Mouse (Mus musculus) heart, adult 18-20 months (tissue): ENCODE measurements at regions not wholly inside any gene's neighbourhood (a gene's known extent, or its start where the extent isn't known, plus 50 kb on each side); places are given as distances from the start of the nearest gene placed in this dataset.

Source experiments
- DNase-seq, 2 experiments: peaks; one replicate each; pipeline ENCODE4 v3.0.0; 2021 to 2022; ENCODE audit warnings: mixed read lengths in 1 of 2

DNA sequence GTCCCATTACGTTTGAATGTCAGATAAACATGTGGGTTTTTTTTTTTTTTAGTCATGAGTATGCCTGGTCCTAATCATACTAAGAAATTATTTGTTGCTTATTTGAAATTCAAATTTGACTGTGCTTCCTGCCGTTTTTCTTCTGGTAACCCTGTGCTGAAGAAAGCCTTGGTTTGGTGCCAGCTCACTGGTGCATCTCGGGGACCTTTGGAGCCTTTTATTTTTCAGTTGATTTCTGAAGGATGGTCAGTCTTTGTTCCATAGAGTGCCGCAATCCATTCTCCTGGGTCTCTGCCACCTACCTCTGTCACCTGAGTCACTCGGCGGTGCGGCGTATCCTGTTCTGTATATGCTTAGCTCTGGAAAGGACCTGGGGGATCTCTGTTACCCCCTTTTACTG is 158.9 kb upstream of the Id4 start:
- DNase-seq: no peak

DNA sequence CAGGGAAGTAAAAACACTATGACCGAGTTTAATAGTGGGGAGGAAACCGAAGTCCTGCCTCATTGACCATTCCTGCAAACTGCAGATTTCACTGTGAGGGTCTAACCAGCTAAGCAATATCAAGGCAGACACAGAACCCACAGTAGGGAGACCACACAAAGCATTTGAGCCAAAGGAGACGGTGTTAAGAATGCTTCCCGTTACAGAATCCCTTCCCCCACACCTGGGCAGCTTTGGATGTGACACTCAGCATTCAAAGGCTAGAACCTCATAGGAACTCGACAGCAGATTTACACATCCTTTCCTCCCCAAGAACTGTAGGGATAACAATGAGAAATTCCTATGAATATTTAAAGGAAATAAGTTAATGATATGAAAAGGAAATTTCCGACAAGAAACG is 158.5 kb upstream of the Id4 start:
- DNase-seq: no peak

DNA sequence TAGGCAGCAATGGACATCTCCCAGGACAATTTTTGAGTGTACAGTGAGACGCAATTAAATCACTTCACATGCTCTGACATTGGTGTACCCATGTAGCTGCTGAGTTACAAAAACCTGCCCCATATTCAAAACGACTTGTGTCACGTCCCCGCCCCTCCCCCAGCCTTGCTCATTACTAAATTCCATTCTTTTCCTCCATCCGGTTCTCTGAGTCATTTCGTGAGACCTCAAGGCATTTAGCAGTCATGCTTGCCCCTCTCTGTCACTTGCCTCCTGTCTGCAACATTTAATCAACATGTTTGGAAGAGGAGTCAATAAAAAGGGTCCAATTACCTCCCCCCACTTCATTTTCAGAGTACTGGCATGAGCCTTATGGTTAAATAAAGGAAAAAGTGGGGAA is 156.3 kb upstream of the Id4 start:
- no peak for DNase-seq

DNA sequence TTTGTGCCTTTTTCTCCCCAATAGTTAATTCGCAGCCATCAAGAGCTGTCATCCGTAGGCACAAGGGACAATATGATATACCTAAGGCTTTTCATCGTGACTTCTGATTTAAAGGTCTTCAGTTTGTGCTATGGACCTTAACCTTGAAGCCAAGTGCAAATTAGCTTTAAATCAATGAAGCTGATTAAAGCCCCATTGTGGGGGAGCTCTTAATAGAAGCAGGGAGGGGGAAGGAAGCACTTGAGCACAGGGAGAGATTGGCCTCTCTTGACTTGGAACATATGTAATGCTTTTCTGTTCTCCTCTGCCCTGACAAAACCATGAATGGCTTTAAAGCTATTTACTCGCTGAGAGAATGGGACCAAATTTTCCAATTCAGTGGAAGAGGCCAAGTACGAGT is 154.1 kb upstream of the Id4 start:
- DNase-seq: no peak

DNA sequence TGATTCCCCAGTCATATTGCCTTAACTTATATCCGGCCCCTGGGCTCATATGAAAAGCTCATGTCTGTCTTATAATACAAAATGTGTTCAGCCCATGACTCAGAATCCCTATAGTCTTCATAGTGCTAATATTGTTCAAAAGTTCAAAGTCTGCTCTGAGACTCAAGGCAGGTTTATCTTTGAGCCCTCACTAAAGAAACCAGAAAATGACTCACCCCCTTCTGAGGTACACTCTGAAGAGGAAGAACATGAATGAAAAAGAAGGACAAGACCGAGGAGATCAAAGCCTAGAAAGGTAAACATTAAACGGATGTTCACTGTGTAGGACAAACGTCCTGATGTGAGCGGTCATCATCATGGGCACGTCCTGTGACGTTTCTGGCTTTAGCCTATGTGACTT is 145.1 kb upstream of the Id4 start:
- no peak for DNase-seq

GRCm38 (mm10) chr13:48126582-48126981 is 134.4 kb upstream of the Id4 start:
- no peak for DNase-seq

DNA sequence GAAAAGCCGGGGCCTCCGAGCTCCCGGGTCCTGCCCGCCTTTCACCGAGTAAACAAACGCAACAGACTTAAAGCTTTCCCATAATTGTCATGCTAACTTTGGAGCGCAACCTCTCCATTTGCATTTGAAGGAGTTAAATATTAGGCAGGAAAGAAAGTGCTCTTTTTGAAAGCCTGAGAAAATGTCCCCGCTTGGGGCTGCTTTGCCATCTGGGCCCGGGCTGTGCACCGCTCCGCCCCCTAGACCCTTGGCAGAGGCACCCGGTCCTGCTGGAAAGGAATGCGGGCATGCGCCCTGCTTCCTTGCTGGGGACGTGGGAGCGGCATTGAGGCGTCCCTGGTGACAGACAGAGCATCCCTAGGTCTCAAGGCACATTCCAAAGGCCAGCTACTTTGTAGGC is 130.3 kb upstream of the Id4 start:
- peak; percentile 54 to 70 for DNase-seq

- no peak for DNase-seq
Measured at GRCm38 (mm10) chr13:48131681-48132080, 129.3 kb upstream of the Id4 start.

- no peak for DNase-seq
Measured at GRCm38 (mm10) chr13:48145976-48146375, 115.1 kb upstream of the Id4 start.

DNA sequence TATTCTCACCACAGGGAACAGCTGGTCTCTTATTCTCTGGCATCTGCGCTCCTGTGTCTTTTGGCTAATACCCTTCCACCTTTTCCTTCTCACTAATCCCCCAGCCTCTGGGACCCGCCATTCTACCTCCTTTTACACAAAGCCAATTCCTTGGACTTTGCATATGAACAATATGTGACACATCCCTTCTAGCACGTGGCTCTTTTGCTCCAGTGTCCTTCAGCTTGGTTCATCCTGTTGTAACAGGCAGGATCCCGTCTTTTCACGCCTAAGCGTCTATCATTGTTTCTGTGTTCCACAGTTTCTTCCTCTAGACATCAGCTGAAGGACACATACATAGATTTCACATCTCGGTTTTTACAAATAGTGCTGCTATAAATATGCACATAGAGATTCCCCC is 114.0 kb upstream of the Id4 start:
- DNase-seq: no peak

DNA sequence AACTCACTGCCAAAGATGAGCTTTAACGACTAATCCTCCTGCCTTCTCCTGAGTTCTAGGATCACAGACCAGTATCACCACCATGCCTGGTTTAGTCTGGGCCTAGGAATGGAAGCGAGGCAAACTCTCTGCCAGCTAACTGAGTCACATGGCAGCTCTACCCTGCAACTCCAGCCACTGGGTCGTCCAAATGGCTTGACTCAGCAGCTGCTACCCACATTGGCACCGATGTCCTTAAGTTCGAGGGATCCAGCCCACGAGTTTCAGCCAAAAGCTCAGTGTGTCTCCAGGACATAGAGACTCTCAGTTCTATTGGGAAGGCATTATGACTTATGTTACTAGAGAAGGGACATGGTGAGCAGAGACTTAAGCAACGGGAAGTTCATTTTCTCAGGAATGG is 107.8 kb upstream of the Id4 start:
- no peak for DNase-seq

- DNase-seq: no peak
Measured at GRCm38 (mm10) chr13:48153684-48154413, 107.2 kb upstream of the Id4 start.

GRCm38 (mm10) chr13:48154414-48155105 is 106.5 kb upstream of the Id4 start:
- DNase-seq: no peak

DNA sequence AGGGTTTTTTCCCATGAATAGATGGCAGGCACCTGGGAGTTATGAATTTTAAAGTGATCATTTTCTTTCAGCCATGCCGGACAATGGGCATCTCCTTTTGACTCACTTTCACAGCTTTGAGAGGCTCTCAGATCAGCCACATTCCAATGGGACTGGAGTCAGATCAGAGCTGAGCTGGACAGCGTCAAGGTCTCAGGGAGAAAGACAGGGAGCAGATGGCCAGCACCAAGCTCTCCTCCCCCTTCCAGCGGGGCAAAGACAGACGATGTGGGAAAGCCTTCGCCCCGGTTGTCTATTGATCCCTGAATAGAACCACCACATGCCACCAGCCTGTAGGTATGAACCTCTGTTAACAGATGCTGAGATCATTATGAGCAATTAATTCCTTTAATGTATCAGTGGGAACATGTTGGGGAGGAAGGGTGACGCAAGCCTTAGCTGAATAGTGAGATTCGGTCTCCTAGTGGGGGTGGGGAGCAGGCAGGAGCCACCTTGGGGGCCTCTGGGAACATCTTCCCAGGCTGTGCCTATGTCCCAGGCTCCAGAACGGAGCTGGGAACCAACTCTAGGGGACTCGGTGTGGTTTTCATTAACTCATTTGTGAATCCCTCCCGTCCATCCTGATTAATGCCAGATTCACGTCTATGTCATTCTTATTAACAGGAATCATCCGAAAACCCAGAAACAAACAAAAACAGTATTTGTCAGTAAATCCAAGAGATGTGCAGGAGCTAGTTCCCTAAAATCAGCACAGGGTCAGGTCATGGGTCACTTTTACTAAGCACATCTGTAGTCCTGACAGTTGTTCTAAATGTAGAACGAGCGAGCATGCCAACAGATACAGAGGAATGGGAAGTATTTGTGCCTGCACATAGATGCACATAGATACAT is 101.8 kb upstream of the Id4 start:
- DNase-seq: no peak

- DNase-seq: no peak
Measured at GRCm38 (mm10) chr13:48160161-48160560, 100.9 kb upstream of the Id4 start.

DNA sequence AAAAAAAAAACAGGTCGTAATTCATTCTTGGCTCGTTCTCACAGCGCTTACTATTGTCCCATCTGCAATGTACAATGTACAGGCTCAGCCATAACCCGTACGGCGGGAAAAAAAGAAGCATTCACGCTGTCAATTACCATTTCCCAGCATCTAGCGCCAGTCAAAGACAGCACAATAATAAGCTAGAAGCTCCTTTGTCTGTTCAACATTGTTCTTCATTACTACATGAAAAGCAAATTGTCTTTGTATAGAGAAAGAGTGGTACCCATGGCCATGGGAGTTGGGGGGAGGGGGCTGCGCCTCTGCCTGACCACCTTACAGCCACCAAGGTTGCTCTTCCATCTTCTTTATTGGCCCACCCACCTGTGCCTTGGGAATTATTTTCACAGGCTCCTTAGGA is 99.7 kb upstream of the Id4 start:
- no peak for DNase-seq

GRCm38 (mm10) chr13:48164586-48164985 is 96.4 kb upstream of the Id4 start:
- DNase-seq: no peak

DNA sequence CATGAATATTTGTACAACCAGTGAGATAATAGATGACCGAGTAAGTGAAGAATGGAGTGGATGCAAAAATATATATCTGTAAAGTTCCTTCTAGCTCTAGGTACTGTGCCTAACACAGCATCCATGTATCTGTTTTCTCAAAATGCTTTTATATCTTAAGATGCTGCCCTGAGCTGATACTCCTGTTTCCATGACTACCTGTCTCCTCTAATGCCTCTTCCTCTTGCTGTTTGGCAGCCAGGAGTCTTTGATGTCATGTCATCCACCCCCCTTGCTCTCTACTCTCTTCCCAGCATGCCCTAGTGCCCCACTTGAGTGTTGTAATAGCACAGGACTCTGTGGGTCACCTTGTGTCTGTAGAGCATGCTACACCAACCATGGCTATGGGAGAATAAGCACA is 95.2 kb upstream of the Id4 start:
- no peak for DNase-seq

GRCm38 (mm10) chr13:48167976-48168375 is 93.1 kb upstream of the Id4 start:
- DNase-seq: no peak

DNA sequence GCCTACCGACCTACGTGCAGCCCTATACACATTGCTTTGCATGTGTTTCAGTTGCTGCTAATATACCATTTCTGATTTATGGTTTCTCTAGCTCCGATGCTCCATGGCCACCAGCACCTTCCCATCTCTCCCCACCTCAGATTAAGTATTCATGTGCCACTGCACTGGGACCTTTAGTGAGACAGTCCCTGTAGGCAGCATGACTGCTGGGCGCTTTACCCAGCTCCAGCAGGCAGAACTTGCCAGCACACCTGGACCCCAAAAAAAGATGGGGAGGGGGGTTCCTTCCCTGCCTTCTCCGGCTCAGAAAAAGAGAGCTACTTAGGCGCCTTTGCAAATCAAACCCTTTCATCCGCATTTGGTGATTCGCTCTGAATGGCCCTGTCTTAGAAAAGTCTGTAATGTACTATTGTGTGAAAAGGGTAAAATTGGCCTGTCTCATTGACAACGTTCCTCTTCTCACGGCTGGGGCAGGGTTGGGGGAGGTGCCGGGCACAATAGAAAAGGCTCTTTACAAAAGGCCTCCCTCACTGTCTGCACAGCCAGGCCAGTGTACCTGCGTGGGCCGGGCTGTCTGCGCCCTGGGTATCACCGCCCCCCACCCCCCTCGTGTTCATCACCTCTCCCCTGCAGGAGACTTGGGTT is 89.6 kb upstream of the Id4 start:
- no peak for DNase-seq

DNA sequence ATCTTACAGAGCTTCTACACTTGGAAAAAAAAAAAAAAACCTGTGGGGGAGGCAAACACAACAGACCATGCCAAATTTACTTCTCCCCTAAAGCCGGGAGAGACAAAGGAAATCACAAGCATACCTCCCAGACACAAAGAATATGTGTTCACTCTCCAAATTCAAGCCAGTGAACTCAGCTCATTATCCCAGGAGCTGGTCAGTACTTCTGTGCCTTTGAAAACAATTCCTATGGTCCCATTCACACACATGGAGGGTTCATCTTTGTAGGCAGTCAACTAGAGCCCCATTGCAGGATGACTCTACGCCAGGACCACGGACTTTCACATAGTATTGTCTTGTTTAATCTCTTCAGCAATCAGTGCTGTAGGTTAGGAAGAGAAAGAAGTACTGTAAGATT is 89.0 kb upstream of the Id4 start:
- no peak for DNase-seq

DNA sequence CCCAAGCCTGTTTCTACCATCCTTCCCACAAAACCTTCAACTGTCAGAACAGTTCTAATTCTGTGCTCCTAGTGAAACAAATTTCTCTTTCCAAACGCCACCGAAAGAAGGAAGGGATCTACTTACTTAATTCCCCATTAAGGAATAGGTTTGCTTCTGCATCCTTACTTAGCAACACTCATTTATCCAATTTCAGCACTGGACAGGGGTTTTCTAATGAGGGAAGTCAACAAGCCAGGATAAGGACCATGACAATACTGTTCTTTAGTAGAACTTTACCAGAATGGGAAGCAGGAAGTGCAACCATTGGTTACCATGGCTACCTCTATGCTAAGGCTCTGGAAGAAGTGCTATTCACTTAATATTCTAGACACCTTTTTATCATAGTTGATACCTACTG is 68.6 kb upstream of the Id4 start:
- no peak for DNase-seq

DNA sequence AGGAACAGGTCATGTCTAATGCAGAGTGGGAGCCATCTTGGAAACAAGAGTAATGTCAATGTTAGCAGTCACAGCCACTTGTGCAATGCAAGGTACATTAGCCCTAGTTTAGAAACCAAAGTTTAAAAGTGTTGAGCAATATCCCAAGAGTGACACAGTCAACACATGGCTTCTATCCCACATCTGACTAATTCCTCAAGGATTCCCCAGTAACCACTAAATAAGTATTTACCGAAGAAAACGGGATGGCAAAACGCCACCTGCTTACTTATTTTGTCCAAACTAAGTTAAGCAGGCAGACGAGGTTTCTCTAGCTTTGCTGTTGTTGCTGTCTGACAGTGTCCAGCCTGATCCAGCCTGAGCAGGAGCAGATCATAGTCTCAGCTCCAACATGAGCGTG is 67.1 kb upstream of the Id4 start:
- peak; percentile 41 to 49 for DNase-seq
